Mouse (Mus musculus): ENCODE results near the gene Elp6. TPM values are rescaled to one million over a fixed set of nuclear protein-coding genes. Genes with fewer than 3 reads are reported as not detected.

The Elp6 gene
- total and polyA plus RNA-seq, 2 experiments from 2014 or later, result 30.5 to 35.5 TPM

DNA sequence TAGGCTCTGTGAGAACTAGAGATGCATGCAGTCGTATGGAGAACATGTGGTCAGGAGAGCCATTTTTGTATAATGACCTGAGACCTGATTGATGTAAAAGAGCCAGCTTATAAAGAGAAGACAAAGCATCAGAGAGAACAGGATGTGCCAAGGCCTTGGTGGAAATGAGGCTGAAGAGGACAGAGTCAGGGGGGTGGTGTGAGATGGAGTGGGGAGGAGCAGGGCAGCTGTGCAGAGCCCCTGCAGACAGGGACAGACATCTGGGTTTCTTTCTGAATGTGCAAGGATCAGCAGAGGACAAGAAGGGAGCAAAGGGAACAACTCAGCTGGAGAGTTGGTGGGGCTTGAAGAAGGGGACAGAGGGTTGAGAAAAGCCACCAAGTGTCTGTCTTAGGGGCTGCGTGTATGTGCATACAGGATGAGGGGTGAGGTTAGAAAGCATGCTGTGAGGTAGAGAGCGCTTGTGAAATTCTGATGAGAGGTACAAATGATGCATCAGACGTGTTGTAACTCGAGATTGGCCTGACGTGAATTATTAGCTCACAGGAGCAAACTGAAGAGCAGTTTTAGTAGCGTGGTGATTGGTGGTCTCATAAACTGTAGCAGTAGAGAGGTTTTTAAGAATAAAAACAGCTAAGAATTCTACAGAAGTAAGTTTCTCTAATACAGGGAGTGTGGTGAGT is 40.2 kb downstream of the Elp6 start:
- 83% methylated on average over 7 of the region's 7 CpGs for WGBS
- no peaks in the 10 kb centered on the region for H3K27me3 ChIP-seq (ENCODE audit: insufficient read depth, low read length)
- H3K4me2 ChIP-seq (ENCODE audit: low read depth, low read length, poor library complexity, severe bottlenecking), result no peak overlapping the region
- H3K9me3 ChIP-seq (ENCODE audit: low read length), result no peaks in the 10 kb centered on the region
- no peaks in the 10 kb centered on the region for H3K4me1 ChIP-seq (ENCODE audit: insufficient read depth, low read length)
- no peak overlapping the region for H3K9ac ChIP-seq (replicated peaks; ENCODE audit: low read length, poor library complexity, severe bottlenecking)
- no peaks in the 10 kb centered on the region for H3K36me3 ChIP-seq (ENCODE audit: insufficient read depth, low read length)
- DNase-seq (ENCODE audit: low spot score) (no peak), ATAC-seq (ENCODE audit: low FRiP score) (no peak)
- no peak overlapping the region for H3K27ac ChIP-seq (ENCODE audit: low read depth, low read length)
- TF ChIP-seq CTCF (IDR thresholded peaks at IDR 0.05), result no peak
- H3K4me3 ChIP-seq (ENCODE audit: low read depth, low read length), result no peak overlapping the region

DNA sequence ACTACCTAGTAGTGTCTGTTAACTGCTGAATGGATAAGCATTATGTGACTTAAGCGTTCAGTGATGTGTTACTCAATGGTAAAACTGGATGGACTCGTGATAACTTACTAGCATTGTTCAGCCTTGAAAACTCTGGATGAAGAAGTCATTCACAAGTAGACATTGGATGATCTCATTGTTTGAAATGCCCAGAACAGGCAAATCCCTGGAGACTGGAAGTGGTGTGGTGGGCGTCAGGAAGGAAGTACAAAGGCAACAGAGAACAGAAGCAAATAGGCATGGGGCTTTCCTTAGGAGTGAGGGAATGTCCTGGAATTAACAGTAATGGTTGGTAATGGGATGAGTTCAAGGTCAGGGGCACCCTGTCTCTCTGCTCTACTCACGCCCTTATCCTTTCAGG is 43.9 kb downstream of the Elp6 start:
- no peak overlapping the region for H3K4me3 ChIP-seq (ENCODE audit: low read depth, low read length)
- no peak for ATAC-seq (ENCODE audit: low FRiP score)
- no peak overlapping the region for H3K9ac ChIP-seq (replicated peaks; ENCODE audit: low read length, poor library complexity, severe bottlenecking)
- 62% methylated on average over 4 of the region's 4 CpGs for WGBS
- H3K4me2 ChIP-seq (ENCODE audit: low read depth, low read length, poor library complexity, severe bottlenecking), result no peak overlapping the region
- H3K36me3 ChIP-seq (ENCODE audit: insufficient read depth, low read length), result peaks cover 6% of the 10 kb centered on the region
- no peak for TF ChIP-seq CTCF (IDR thresholded peaks at IDR 0.05)
- no peak for DNase-seq (ENCODE audit: low spot score)
- H3K4me1 ChIP-seq (ENCODE audit: insufficient read depth, low read length), result no peaks in the 10 kb centered on the region
- no peaks in the 10 kb centered on the region for H3K9me3 ChIP-seq (ENCODE audit: low read length)
- no peak overlapping the region for H3K27ac ChIP-seq (ENCODE audit: low read depth, low read length)
- no peaks in the 10 kb centered on the region for H3K27me3 ChIP-seq (ENCODE audit: insufficient read depth, low read length)

DNA sequence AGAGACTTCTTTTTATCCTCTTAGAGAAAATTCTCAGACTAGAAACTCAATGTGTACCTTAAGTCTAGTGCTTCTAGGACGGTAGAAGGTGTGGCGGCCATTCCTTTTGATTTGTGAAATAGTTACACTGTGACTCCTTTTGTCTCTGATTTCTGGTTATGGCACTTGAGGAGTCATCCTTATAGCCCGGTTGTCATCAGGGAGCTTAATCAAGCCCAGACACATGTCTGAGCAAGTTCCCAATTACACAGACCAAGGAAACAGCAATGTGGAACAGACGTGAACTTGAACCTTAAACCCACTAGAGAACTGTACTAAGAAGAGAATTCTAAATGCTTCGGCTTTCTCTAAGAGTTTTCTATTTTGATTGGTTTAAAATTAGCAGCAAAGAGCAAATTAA is 45.2 kb downstream of the Elp6 start:
- Histone ChIP-seq H3K9me3 (ENCODE audit: low read length) (no peaks in the 10 kb centered on the region), H3K36me3 (ENCODE audit: insufficient read depth, low read length) (peaks cover 8% of the 10 kb centered on the region), H3K27me3 (ENCODE audit: insufficient read depth, low read length) (no peaks in the 10 kb centered on the region), H3K27ac (ENCODE audit: low read depth, low read length) (no peak overlapping the region), H3K4me1 (ENCODE audit: insufficient read depth, low read length) (no peaks in the 10 kb centered on the region), H3K4me3 (ENCODE audit: low read depth, low read length) (no peak overlapping the region), H3K9ac (replicated peaks; ENCODE audit: low read length, poor library complexity, severe bottlenecking) (no peak overlapping the region), H3K4me2 (ENCODE audit: low read depth, low read length, poor library complexity, severe bottlenecking) (no peak overlapping the region)
- DNase-seq (ENCODE audit: low spot score) (no peak), ATAC-seq (ENCODE audit: low FRiP score) (no peak)
- 89% methylated on average over 5 of the region's 5 CpGs for WGBS
- TF ChIP-seq CTCF (IDR thresholded peaks at IDR 0.05), result no peak

DNA sequence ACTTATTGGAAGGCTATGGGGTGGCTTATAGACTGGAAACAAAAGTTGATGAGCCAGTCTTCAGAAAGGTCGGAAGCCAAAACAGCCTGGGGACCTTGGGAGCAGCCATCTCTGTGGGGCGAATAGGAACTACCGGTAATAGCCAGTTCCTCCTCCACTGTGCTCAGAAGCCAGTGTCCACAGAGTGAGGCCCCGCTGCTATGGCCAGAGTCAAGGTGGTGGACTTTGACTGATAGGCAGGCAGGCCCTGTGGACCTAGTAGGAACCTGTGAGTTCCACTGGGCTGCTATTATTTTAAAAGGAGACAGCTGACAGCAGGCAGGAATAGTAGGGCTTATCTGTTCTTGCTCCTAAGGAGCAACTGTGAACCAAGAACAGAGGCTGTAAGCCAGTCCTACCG is 45.6 kb downstream of the Elp6 start:
- DNase-seq (ENCODE audit: low spot score) (no peak), ATAC-seq (ENCODE audit: low FRiP score) (no peak)
- no peak for TF ChIP-seq CTCF (IDR thresholded peaks at IDR 0.05)
- H3K36me3 ChIP-seq (ENCODE audit: insufficient read depth, low read length), result peaks cover 10% of the 10 kb centered on the region
- 93% methylated on average over 5 of the region's 5 CpGs for WGBS
- no peak overlapping the region for H3K4me3 ChIP-seq (ENCODE audit: low read depth, low read length)
- no peaks in the 10 kb centered on the region for H3K4me1 ChIP-seq (ENCODE audit: insufficient read depth, low read length)
- no peak overlapping the region for H3K4me2 ChIP-seq (ENCODE audit: low read depth, low read length, poor library complexity, severe bottlenecking)
- H3K9ac ChIP-seq (replicated peaks; ENCODE audit: low read length, poor library complexity, severe bottlenecking), result no peak overlapping the region
- H3K27ac ChIP-seq (ENCODE audit: low read depth, low read length), result no peak overlapping the region
- H3K9me3 ChIP-seq (ENCODE audit: low read length), result no peaks in the 10 kb centered on the region
- H3K27me3 ChIP-seq (ENCODE audit: insufficient read depth, low read length), result no peaks in the 10 kb centered on the region

DNA sequence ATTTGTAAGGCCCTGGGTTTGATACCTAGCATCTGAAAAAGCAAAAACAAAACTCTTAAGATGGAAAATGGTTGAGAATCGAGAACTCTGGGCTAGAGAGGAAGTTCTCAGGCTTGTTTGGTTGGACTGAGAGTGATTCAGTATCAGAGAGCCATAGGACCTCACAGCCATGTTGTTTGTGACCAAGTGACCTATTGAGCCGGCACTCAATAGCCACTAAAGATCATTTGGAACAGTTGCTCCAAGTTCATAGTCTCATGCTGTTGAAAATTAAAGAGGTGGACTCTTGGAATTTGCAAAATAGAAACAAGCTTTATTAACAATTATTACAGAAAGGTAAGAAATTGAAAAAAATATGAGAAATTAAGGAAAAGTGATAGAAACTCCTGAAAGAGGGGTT is 46.4 kb downstream of the Elp6 start:
- DNase-seq (ENCODE audit: low spot score) (no peak), ATAC-seq (ENCODE audit: low FRiP score) (no peak)
- Histone ChIP-seq H3K9me3 (ENCODE audit: low read length) (no peaks in the 10 kb centered on the region), H3K4me2 (ENCODE audit: low read depth, low read length, poor library complexity, severe bottlenecking) (no peak overlapping the region), H3K36me3 (ENCODE audit: insufficient read depth, low read length) (peaks cover 17% of the 10 kb centered on the region), H3K4me1 (ENCODE audit: insufficient read depth, low read length) (no peaks in the 10 kb centered on the region), H3K27ac (ENCODE audit: low read depth, low read length) (no peak overlapping the region), H3K27me3 (ENCODE audit: insufficient read depth, low read length) (no peaks in the 10 kb centered on the region), H3K9ac (replicated peaks; ENCODE audit: low read length, poor library complexity, severe bottlenecking) (no peak overlapping the region), H3K4me3 (ENCODE audit: low read depth, low read length) (no peak overlapping the region)
- TF ChIP-seq CTCF (IDR thresholded peaks at IDR 0.05), result no peak
- WGBS, result 92% methylated on average over 2 of the region's 2 CpGs

DNA sequence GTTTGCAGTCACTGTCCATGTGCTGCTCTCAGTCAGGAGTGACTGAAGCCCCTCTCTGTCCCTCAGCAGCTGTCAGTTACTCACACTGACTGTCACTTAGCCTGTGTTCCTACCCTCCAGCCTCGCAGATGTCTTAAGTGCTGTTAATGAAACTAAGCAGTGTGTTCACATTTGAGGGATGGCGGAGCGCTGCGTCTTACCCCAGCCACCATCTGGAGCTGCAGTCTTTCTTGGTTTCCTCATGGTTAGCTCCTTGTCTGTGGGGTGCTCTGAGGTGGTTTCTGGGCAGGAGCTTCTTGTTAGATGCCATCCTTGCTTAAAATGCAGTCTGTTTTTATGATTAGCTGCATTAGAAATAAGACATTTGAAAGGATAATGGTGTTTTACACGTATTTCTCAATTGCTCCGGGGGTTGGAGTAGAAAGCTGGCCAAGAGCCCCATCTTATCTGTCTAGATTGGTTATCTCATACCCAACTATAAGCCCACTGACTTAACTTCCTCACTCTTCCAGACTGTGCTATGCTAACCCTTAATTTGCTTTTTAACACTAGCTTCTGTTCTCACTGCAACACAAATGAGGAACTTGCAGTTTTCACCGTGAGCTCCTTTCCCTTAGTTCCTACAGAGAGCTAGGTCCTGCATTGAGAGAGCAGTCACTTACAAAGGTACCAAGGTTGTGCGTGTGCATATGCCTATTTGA is 47.1 kb downstream of the Elp6 start:
- Histone ChIP-seq H3K4me2 (ENCODE audit: low read depth, low read length, poor library complexity, severe bottlenecking) (no peak overlapping the region), H3K4me3 (ENCODE audit: low read depth, low read length) (no peak overlapping the region), H3K9me3 (ENCODE audit: low read length) (no peaks in the 10 kb centered on the region), H3K36me3 (ENCODE audit: insufficient read depth, low read length) (peaks cover 18% of the 10 kb centered on the region), H3K9ac (replicated peaks; ENCODE audit: low read length, poor library complexity, severe bottlenecking) (no peak overlapping the region), H3K4me1 (ENCODE audit: insufficient read depth, low read length) (no peaks in the 10 kb centered on the region), H3K27ac (ENCODE audit: low read depth, low read length) (no peak overlapping the region), H3K27me3 (ENCODE audit: insufficient read depth, low read length) (no peaks in the 10 kb centered on the region)
- WGBS, result 91% methylated on average over 8 of the region's 8 CpGs
- no peak for ATAC-seq (ENCODE audit: low FRiP score)
- no peak for DNase-seq (ENCODE audit: low spot score)
- TF ChIP-seq CTCF (IDR thresholded peaks at IDR 0.05), result no peak
